Mouse (Mus musculus) embryo, embryonic 11.5 days (tissue): ENCODE data around the gene Basp1.
A peak's percentile ranks its signal among the peaks of the same experiment; 100 is the strongest.
"Not testable (repeated sequence)": the region's sequence is repeated elsewhere in the genome, so short reads cannot be mapped to it uniquely, and the experiment has no call there.

Source experiments
- DNase-seq: peaks from one replicate; pipeline ENCODE4 v3.0.0-alpha.2; 2012; ENCODE audit warnings: low read depth, low spot score

Basp1 gene

GRCm38 (mm10) chr15:25413378-25413901 is at the start of gene Basp1:
Gene Basp1, minus strand, starts transcription at chr15:25413764.
- peak; percentile 65 for DNase-seq

- DNase-seq: not testable (repeated sequence)
These were observed 49.5 kb upstream of the Basp1 start for GRCm38 (mm10) chr15:25463076-25463475.

GRCm38 (mm10) chr15:25462056-25462762 is 48.6 kb upstream of the Basp1 start:
- DNase-seq: no peak

GRCm38 (mm10) chr15:25459901-25460300 is 46.3 kb upstream of the Basp1 start:
- no peak for DNase-seq

GRCm38 (mm10) chr15:25457421-25457820 is 43.9 kb upstream of the Basp1 start:
- no peak for DNase-seq

GRCm38 (mm10) chr15:25453538-25453937 is 40.0 kb upstream of the Basp1 start:
- DNase-seq: no peak

- no peak for DNase-seq
These were observed 35.8 kb upstream of the Basp1 start for GRCm38 (mm10) chr15:25449348-25449747.

- no peak for DNase-seq
These were observed 35.3 kb upstream of the Basp1 start for GRCm38 (mm10) chr15:25448703-25449340.

- no peak for DNase-seq
These were observed 33.6 kb upstream of the Basp1 start for GRCm38 (mm10) chr15:25447136-25447535.

- no peak for DNase-seq
These were observed 32.6 kb upstream of the Basp1 start for GRCm38 (mm10) chr15:25446155-25446487.

GRCm38 (mm10) chr15:25445361-25446154 is 32.0 kb upstream of the Basp1 start:
- no peak for DNase-seq

- no peak for DNase-seq
These were observed 30.6 kb upstream of the Basp1 start for GRCm38 (mm10) chr15:25444208-25444607.

- DNase-seq: no peak
These were observed 29.7 kb upstream of the Basp1 start for GRCm38 (mm10) chr15:25443140-25443790.

- no peak for DNase-seq
These were observed 28.3 kb upstream of the Basp1 start for GRCm38 (mm10) chr15:25441868-25442185.

GRCm38 (mm10) chr15:25440991-25441867 is 27.7 kb upstream of the Basp1 start:
- DNase-seq: peak; percentile 68

GRCm38 (mm10) chr15:25440317-25440716 is 26.8 kb upstream of the Basp1 start:
- no peak for DNase-seq

- no peak for DNase-seq
These were observed 18.8 kb upstream of the Basp1 start for GRCm38 (mm10) chr15:25432341-25432740.

- DNase-seq: no peak
These were observed 16.6 kb upstream of the Basp1 start for GRCm38 (mm10) chr15:25430167-25430566.

GRCm38 (mm10) chr15:25429007-25429406 is 15.4 kb upstream of the Basp1 start:
- DNase-seq: no peak

GRCm38 (mm10) chr15:25428551-25428950 is 15.0 kb upstream of the Basp1 start:
- DNase-seq: no peak

- DNase-seq: no peak
These were observed 6.7 kb upstream of the Basp1 start for GRCm38 (mm10) chr15:25420266-25420665.
